Mouse (Mus musculus) thymus, adult 2 months (tissue): Measurements from ENCODE around the gene Gda.

Experiments used
- CTCF ChIP-seq: fragments of 200-500 bp; IDR thresholded peaks from 2 replicates; pipeline ENCODE4 v1.5.1; 2012; ENCODE audit warnings: mild to moderate bottlenecking, control low read depth, low read length, moderate library complexity, borderline replicate concordance; ENCODE audit not compliant: control insufficient read depth, poor library complexity, insufficient read depth; ENCODE audit errors: extremely low read depth
- POLR2A ChIP-seq: fragments of 200-500 bp; IDR thresholded peaks from 2 replicates; pipeline ENCODE4 v1.6.1; 2012; ENCODE audit warnings: mild to moderate bottlenecking, low read length, control low read depth, moderate library complexity; ENCODE audit not compliant: control insufficient read depth, poor library complexity, insufficient read depth; ENCODE audit errors: extremely low read depth

- TF ChIP-seq CTCF (no peak), POLR2A (no peak)
These were observed 5.3 kb upstream of the Gda start for GRCm38 (mm10) chr19:21478538-21478937.
